In the genomic region with DNA sequence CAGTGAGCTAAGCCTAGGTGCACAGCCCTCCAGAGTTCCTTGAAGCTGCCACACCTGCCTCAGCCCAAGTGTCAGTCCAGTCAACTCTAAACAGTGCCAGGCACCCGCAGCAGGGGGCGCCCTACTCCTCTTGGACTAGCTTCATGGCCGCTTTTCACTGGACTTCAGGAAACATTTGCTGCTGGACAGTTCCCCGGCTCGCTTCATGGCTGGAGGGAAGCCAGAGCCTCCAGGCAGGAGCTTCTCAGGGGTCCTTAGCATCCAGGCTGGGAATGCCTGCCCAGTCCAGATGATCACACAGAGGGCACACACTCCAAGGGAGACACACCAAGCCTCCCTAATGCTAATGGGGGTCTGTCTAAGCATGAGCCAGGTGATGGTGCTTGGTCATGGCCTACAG, we compare ENCODE assay signal across 8 mouse cellular contexts. TPM values are rescaled to one million over a fixed set of nuclear protein-coding genes. Genes with fewer than 3 reads are reported as not detected.
A peak's percentile ranks its signal among the peaks of the same experiment; 100 is the strongest.
DNase-seq lines count a peak whose midpoint lies in the region; ATAC-seq and TF ChIP-seq lines count a peak whose summit lies in the region.

No protein-coding gene starts in this region.

- no peak overlapping the region for H3K4me3 ChIP-seq in CH12.LX (replicated peaks in 1 of 3; ENCODE audit: low read depth in 2 of 3, low read length in 2 of 3, poor library complexity in 1 of 3)
- no peak overlapping the region for H3K4me3 ChIP-seq in heart, embryonic 12.5 days

- peak; percentile 24; the same call in 1 of the 2 replicates for ATAC-seq in heart, embryonic 12.5 days (ENCODE audit: insufficient number of reproducible peaks, low FRiP score)

- H3K36me3 ChIP-seq in CH12.LX (replicated peaks in 1 of 2; ENCODE audit: control insufficient read depth in 1 of 2, insufficient read depth in 1 of 2, low read length in 1 of 2): peaks cover 0 to 28% of the 10 kb centered on the region in 2 experiments
- peaks cover 8% of the 10 kb centered on the region; the same call in 1 of the 2 replicates for H3K36me3 ChIP-seq in heart, embryonic 12.5 days

- TF ChIP-seq CTCF in CH12.LX (conservative IDR thresholded peaks at IDR 0.05 in 1 of 2, IDR thresholded peaks at IDR 0.05 in 1 of 2; ENCODE audit: low read depth in 2 of 2, low read length in 2 of 2): peak; percentile 60 to 82

- in situ Hi-C loops in CH12.LX (cut with MboI; ENCODE audit: low pct_ligation_motif_present, low pct_unique_long_range_greater_than_20kb, low sequenced_read_pairs): loop anchor here (10.0 to 25.0 kb wide), 2 partner anchors 161 to 293 kb away; no protein-coding TSS in a partner anchor

- H3K9ac ChIP-seq in CH12.LX (ENCODE audit: insufficient read depth, low read depth): no peak overlapping the region
- no peak overlapping the region for H3K9ac ChIP-seq in heart, embryonic 12.5 days

- TF ChIP-seq RAD21 in CH12.LX (IDR thresholded peaks at IDR 0.05; ENCODE audit: low read depth, low read length): peak; percentile 65

- no peak for TF ChIP-seq POLR2A in CH12.LX (IDR thresholded peaks at IDR 0.05; ENCODE audit: low read depth, low read length)

- 0 out of 4 replicates have a peak, but pooled peaks cover 0 to 4% of the 10 kb centered on the region in 2 experiments for H3K4me1 ChIP-seq in CH12.LX (ENCODE audit: control insufficient read depth in 1 of 2, insufficient read depth in 2 of 2)
- peaks cover 30% of the 10 kb centered on the region for H3K4me1 ChIP-seq in heart, embryonic 12.5 days (replicated peaks)

- peak; percentile 34 for DNase-seq in CH12.LX (ENCODE audit: extremely low read depth)
- peak; percentile 83 for DNase-seq in adrenal gland, adult 2 months
- DNase-seq in embryo, embryonic 11.5 days (ENCODE audit: low read depth, low spot score): peak; percentile 74
- peak; percentile 95 to 96 for DNase-seq in kidney, postnatal 4 days
- peak; percentile 89 for DNase-seq in lung, postnatal 10 days
- DNase-seq in right cerebral cortex, postnatal 14 days: peak; percentile 76
- peak; percentile 62 to 80 for DNase-seq in urinary bladder, postnatal 36 days (ENCODE audit: low spot score in 2 of 2)

- TF ChIP-seq EP300 in CH12.LX (IDR thresholded peaks at IDR 0.05; ENCODE audit: low read length): no peak

- no peak overlapping the region for H3K4me2 ChIP-seq in CH12.LX (ENCODE audit: insufficient read depth, low read depth, poor library complexity, severe bottlenecking)
- no peak overlapping the region for H3K4me2 ChIP-seq in heart, embryonic 12.5 days

- H3K27me3 ChIP-seq in CH12.LX (replicated peaks): no peaks in the 10 kb centered on the region
- peaks cover 12% of the 10 kb centered on the region; the same call in 1 of the 2 replicates for H3K27me3 ChIP-seq in heart, embryonic 12.5 days (replicated peaks)

- no peaks in the 10 kb centered on the region for H3K9me3 ChIP-seq in CH12.LX (replicated peaks; ENCODE audit: low read length)
- H3K9me3 ChIP-seq in heart, embryonic 12.5 days (replicated peaks): no peaks in the 10 kb centered on the region

- dilution Hi-C loops in CH12.LX (cut with MboI; ENCODE audit: extremely low pct_ligation_motif_present, extremely low pct_unique_long_range_greater_than_20kb, low sequenced_read_pairs): no loop called here

- H3K79me2 ChIP-seq in CH12.LX (replicated peaks; ENCODE audit: control insufficient read depth, extremely low read depth, insufficient read depth, poor library complexity, severe bottlenecking): no peaks in the 10 kb centered on the region

- no peak overlapping the region for H3K27ac ChIP-seq in CH12.LX (ENCODE audit: insufficient read depth, low read depth)
- no peak overlapping the region for H3K27ac ChIP-seq in heart, embryonic 12.5 days (ENCODE audit: poor library complexity, severe bottlenecking)

- 1% methylated on average over 5 of the region's 5 CpGs for WGBS in heart, embryonic 12.5 days

TF ChIP-seq in CH12.LX, 34 proteins besides CTCF, POLR2A, EP300 and RAD21:
- no peak for TF ChIP-seq IRF4 (IDR thresholded peaks at IDR 0.05; ENCODE audit: low read depth, low read length)
- TF ChIP-seq SMC3 (IDR thresholded peaks at IDR 0.05; ENCODE audit: low read depth, low read length): peak; percentile 93
TF ChIP-seq in CH12.LX: peak in this region for 1.

RNA-seq across cellular contexts. Expression of a gene that starts 51.1 kb away (rescaled TPM):
- total RNA-seq in CH12.LX (2012; rRNA removed) (18.3 and 18.4 TPM in 2 replicates), CH12.LX (2014; rRNA removed) (8.5 and 11.4 TPM in 2 replicates)
- polyA plus RNA-seq in CH12.LX (2012; ENCODE audit: insufficient read length, low read depth): 24.5 and 26.8 TPM in 2 replicates
- total RNA-seq in adrenal gland, adult 2 months (2021): 10 to 100 TPM; 36.1 to 36.6 TPM
- 24.1 and 29.2 TPM in 2 replicates for polyA plus RNA-seq in adrenal gland, adult 2 months (2012; rRNA removed)
- polyA plus RNA-seq in heart, embryonic 12.5 days (2016; fragmentation: Nextera tagmentation; extraction: Ambion mirVana): 19.9 and 22.5 TPM in 2 replicates

Comparison
In these comparisons a context has a peak if more than half of its experiments do, and no peak if none do; other contexts are left out.
1. DNase-seq: peak in every context shown above with its lines; median percentile 96 in kidney, postnatal 4 days; 89 in lung, postnatal 10 days; 83 in adrenal gland, adult 2 months; 76 in right cerebral cortex, postnatal 14 days; 74 in embryo, embryonic 11.5 days; 71 in urinary bladder, postnatal 36 days; 34 in CH12.LX.